Mouse (Mus musculus) CH12.LX (cell line): ENCODE data around the gene Socs7.

Experiments used
- BHLHE40 ChIP-seq: IDR thresholded peaks from 2 replicates; pipeline ENCODE4 v1.6.1; 2011; ENCODE audit warnings: mild to moderate bottlenecking, low read depth, low read length, improper control_type of control experiment
- CHD2 ChIP-seq: IDR thresholded peaks from 2 replicates; pipeline ENCODE4 v1.6.1; 2011; ENCODE audit warnings: low read length, improper control_type of control experiment
- CTCF ChIP-seq, 2 experiments: IDR thresholded peaks in 1 of 2; conservative IDR thresholded peaks in 1 of 2; 2 replicates each; pipeline ENCODE4 v1.5.1; 2011 to 2012; ENCODE audit warnings: low read depth in 2 of 2, low read length in 2 of 2, improper control_type of control experiment in 1 of 2, inconsistent platforms in 1 of 2, mild to moderate bottlenecking in 1 of 2, moderate library complexity in 1 of 2
- EP300 ChIP-seq: IDR thresholded peaks from 2 replicates; pipeline ENCODE4 v1.6.1; 2011; ENCODE audit warnings: low read length, improper control_type of control experiment
- ETS1 ChIP-seq: conservative IDR thresholded peaks from 2 replicates; pipeline ENCODE4 v1.6.1; 2012; ENCODE audit warnings: low read depth, mild to moderate bottlenecking, inconsistent platforms, low read length, improper control_type of control experiment, moderate library complexity
- MAX ChIP-seq: IDR thresholded peaks from 2 replicates; pipeline ENCODE4 v1.6.1; 2011; ENCODE audit warnings: low read length, improper control_type of control experiment
- POLR2A ChIP-seq: IDR thresholded peaks from 2 replicates; pipeline ENCODE4 v1.6.1; 2011; ENCODE audit warnings: low read depth, mild to moderate bottlenecking, improper control_type of control experiment, low read length
- TBP ChIP-seq: conservative IDR thresholded peaks from 2 replicates; pipeline ENCODE4 v1.6.1; 2011; ENCODE audit warnings: low read depth, low read length, improper control_type of control experiment
- UBTF ChIP-seq: IDR thresholded peaks from 2 replicates; pipeline ENCODE4 v1.6.1; 2012; ENCODE audit warnings: low read depth, mild to moderate bottlenecking, inconsistent platforms, low read length, improper control_type of control experiment, moderate library complexity
- USF1 ChIP-seq: IDR thresholded peaks from 2 replicates; pipeline ENCODE4 v1.6.1; 2014; ENCODE audit warnings: low read depth, mild to moderate bottlenecking, inconsistent platforms, low read length, improper control_type of control experiment
- USF2 ChIP-seq: conservative IDR thresholded peaks from 2 replicates; pipeline ENCODE4 v1.6.1; 2011; ENCODE audit warnings: low read depth, low read length, improper control_type of control experiment
- ZNF384 ChIP-seq: IDR thresholded peaks from 2 replicates; pipeline ENCODE4 v1.6.1; 2012; ENCODE audit warnings: low read depth, low read length, improper control_type of control experiment, inconsistent platforms

- no peak for TF ChIP-seq POLR2A
- TF ChIP-seq USF2: no peak
- TF ChIP-seq UBTF: no peak
- TF ChIP-seq CHD2: no peak
- no peak for TF ChIP-seq USF1
- TF ChIP-seq ETS1: no peak
- TF ChIP-seq TBP: no peak
- TF ChIP-seq MAX: no peak
- no peak for TF ChIP-seq EP300
- TF ChIP-seq ZNF384: no peak
- TF ChIP-seq BHLHE40: no peak
- TF ChIP-seq CTCF (conservative IDR thresholded peaks at IDR 0.05 in 1 of 2, IDR thresholded peaks at IDR 0.05 in 1 of 2; ENCODE audit: low read depth in 2 of 2, low read length in 2 of 2): no peak
Measured at GRCm38 (mm10) chr11:97333896-97334295, 28.5 kb upstream of the Socs7 start.
